Mouse (Mus musculus): ENCODE measurements around the gene Lsm14a. TPM values are rescaled to one million over a fixed set of nuclear protein-coding genes. Genes with fewer than 3 reads are reported as not detected.

Gene Lsm14a
- polyA plus RNA-seq, 1 experiment from 2014 or later: 92.1 TPM

GRCm38 (mm10) chr7:34394636-34395035 is 1.5 kb upstream of the Lsm14a start:
- no peaks in the 10 kb centered on the region for H3K27me3 ChIP-seq (ENCODE audit: insufficient read depth, low read length)

GRCm38 (mm10) chr7:34394091-34394490 is 976 bp upstream of the Lsm14a start:
- WGBS: 77% methylated on average over 2 of the region's 2 CpGs
- Histone ChIP-seq H3K9me3 (ENCODE audit: low read length) (no peaks in the 10 kb centered on the region), H3K4me1 (ENCODE audit: insufficient read depth, low read length) (peaks cover 9% of the 10 kb centered on the region), H3K27me3 (ENCODE audit: insufficient read depth, low read length) (no peaks in the 10 kb centered on the region), H3K36me3 (ENCODE audit: insufficient read depth, low read length) (no peaks in the 10 kb centered on the region), H3K4me3 (ENCODE audit: low read length) (no peak overlapping the region), H3K9ac (replicated peaks; ENCODE audit: low read length) (no peak overlapping the region), H3K27ac (ENCODE audit: low read length) (no peak overlapping the region), H3K4me2 (replicated peaks; ENCODE audit: low read depth, low read length) (no peak overlapping the region)
- ATAC-seq (ENCODE audit: low FRiP score, low TSS enrichment): no peak

More at GRCm38 (mm10) chr7:34394636-34395035, 1.5 kb upstream of the Lsm14a start:
- no peak overlapping the region for H3K9ac ChIP-seq (replicated peaks; ENCODE audit: low read length)
- ATAC-seq (ENCODE audit: low FRiP score, low TSS enrichment): no peak
- H3K27ac ChIP-seq (ENCODE audit: low read length): no peak overlapping the region
- H3K4me3 ChIP-seq (ENCODE audit: low read length): no peak overlapping the region
- peaks cover 9% of the 10 kb centered on the region for H3K4me1 ChIP-seq (ENCODE audit: insufficient read depth, low read length)
- WGBS: 81% methylated on average over 5 of the region's 5 CpGs
- H3K9me3 ChIP-seq (ENCODE audit: low read length): no peaks in the 10 kb centered on the region
- H3K36me3 ChIP-seq (ENCODE audit: insufficient read depth, low read length): no peaks in the 10 kb centered on the region
- H3K4me2 ChIP-seq (replicated peaks; ENCODE audit: low read depth, low read length): no peak overlapping the region

GRCm38 (mm10) chr7:34392335-34392734 is 780 bp downstream of the Lsm14a start:
- no peaks in the 10 kb centered on the region for H3K9me3 ChIP-seq (ENCODE audit: low read length)
- H3K27ac ChIP-seq (ENCODE audit: low read length): no peak overlapping the region
- no peak overlapping the region for H3K9ac ChIP-seq (replicated peaks; ENCODE audit: low read length)
- WGBS: 67% methylated on average over 4 of the region's 4 CpGs
- no peak overlapping the region for H3K4me2 ChIP-seq (replicated peaks; ENCODE audit: low read depth, low read length)
- H3K36me3 ChIP-seq (ENCODE audit: insufficient read depth, low read length): no peaks in the 10 kb centered on the region
- H3K27me3 ChIP-seq (ENCODE audit: insufficient read depth, low read length): no peaks in the 10 kb centered on the region
- H3K4me1 ChIP-seq (ENCODE audit: insufficient read depth, low read length): peaks cover 17% of the 10 kb centered on the region
- no peak for ATAC-seq (ENCODE audit: low FRiP score, low TSS enrichment)
- H3K4me3 ChIP-seq (ENCODE audit: low read length): no peak overlapping the region

GRCm38 (mm10) chr7:34391711-34392110 is 1.4 kb downstream of the Lsm14a start:
- 79% methylated on average over 4 of the region's 4 CpGs for WGBS
- ATAC-seq (ENCODE audit: low FRiP score, low TSS enrichment): no peak
- no peaks in the 10 kb centered on the region for H3K36me3 ChIP-seq (ENCODE audit: insufficient read depth, low read length)

GRCm38 (mm10) chr7:34390834-34391155 is 2.3 kb downstream of the Lsm14a start:
- H3K9ac ChIP-seq (replicated peaks; ENCODE audit: low read length): peak overlapping the region; percentile 100
- no peaks in the 10 kb centered on the region for H3K27me3 ChIP-seq (ENCODE audit: insufficient read depth, low read length)
- H3K27ac ChIP-seq (ENCODE audit: low read length): peak overlapping the region; percentile 99; the same call in 1 of the 2 replicates
- ATAC-seq (ENCODE audit: low FRiP score, low TSS enrichment): no peak
- H3K4me1 ChIP-seq (ENCODE audit: insufficient read depth, low read length): peaks cover 29% of the 10 kb centered on the region
- no peaks in the 10 kb centered on the region for H3K9me3 ChIP-seq (ENCODE audit: low read length)
- H3K4me2 ChIP-seq (replicated peaks; ENCODE audit: low read depth, low read length): peak overlapping the region; percentile 61
- H3K4me3 ChIP-seq (ENCODE audit: low read length): peak overlapping the region; percentile 91; the same call in 1 of the 2 replicates
- no peaks in the 10 kb centered on the region for H3K36me3 ChIP-seq (ENCODE audit: insufficient read depth, low read length)
- WGBS: 35% methylated on average over 7 of the region's 7 CpGs

More at GRCm38 (mm10) chr7:34391711-34392110, 1.4 kb downstream of the Lsm14a start:
- peaks cover 23% of the 10 kb centered on the region for H3K4me1 ChIP-seq (ENCODE audit: insufficient read depth, low read length)
- H3K9me3 ChIP-seq (ENCODE audit: low read length): no peaks in the 10 kb centered on the region
- H3K9ac ChIP-seq (replicated peaks; ENCODE audit: low read length): no peak overlapping the region
- H3K4me2 ChIP-seq (replicated peaks; ENCODE audit: low read depth, low read length): no peak overlapping the region
- no peaks in the 10 kb centered on the region for H3K27me3 ChIP-seq (ENCODE audit: insufficient read depth, low read length)
- H3K4me3 ChIP-seq (ENCODE audit: low read length): no peak overlapping the region
- H3K27ac ChIP-seq (ENCODE audit: low read length): no peak overlapping the region

GRCm38 (mm10) chr7:34390111-34390833 is 2.8 kb downstream of the Lsm14a start:
- H3K27me3 ChIP-seq (ENCODE audit: insufficient read depth, low read length): no peaks in the 10 kb centered on the region
- peak overlapping the region; percentile 100 for H3K9ac ChIP-seq (replicated peaks; ENCODE audit: low read length)
- 5% methylated on average over 18 of the region's 18 CpGs for WGBS
- H3K4me3 ChIP-seq (ENCODE audit: low read length): peak overlapping the region; percentile 91
- H3K4me2 ChIP-seq (replicated peaks; ENCODE audit: low read depth, low read length): peak overlapping the region; percentile 61
- no peaks in the 10 kb centered on the region for H3K36me3 ChIP-seq (ENCODE audit: insufficient read depth, low read length)
- H3K9me3 ChIP-seq (ENCODE audit: low read length): no peaks in the 10 kb centered on the region
- H3K4me1 ChIP-seq (ENCODE audit: insufficient read depth, low read length): peaks cover 32% of the 10 kb centered on the region
- peak; percentile 50; the same call in 1 of the 2 replicates for ATAC-seq (ENCODE audit: low FRiP score, low TSS enrichment)
- peak overlapping the region; percentile 99 for H3K27ac ChIP-seq (ENCODE audit: low read length)

- Histone ChIP-seq H3K9ac (replicated peaks; ENCODE audit: low read length) (peak overlapping the region; percentile 100), H3K27me3 (ENCODE audit: insufficient read depth, low read length) (no peaks in the 10 kb centered on the region), H3K27ac (ENCODE audit: low read length) (peak overlapping the region; percentile 99), H3K4me1 (ENCODE audit: insufficient read depth, low read length) (peaks cover 32% of the 10 kb centered on the region), H3K4me3 (ENCODE audit: low read length) (peak overlapping the region; percentile 91), H3K36me3 (ENCODE audit: insufficient read depth, low read length) (no peaks in the 10 kb centered on the region), H3K4me2 (replicated peaks; ENCODE audit: low read depth, low read length) (peak overlapping the region; percentile 64), H3K9me3 (ENCODE audit: low read length) (no peaks in the 10 kb centered on the region)
- whole genome bisulfite sequencing: 0% methylated on average over 89 of the region's 100 CpGs
- peak; percentile 95 for ATAC-seq (ENCODE audit: low FRiP score, low TSS enrichment)
Observed at GRCm38 (mm10) chr7:34389277-34390085, 3.6 kb downstream of the Lsm14a start.

- H3K27ac ChIP-seq (ENCODE audit: low read length): peak overlapping the region; percentile 99
- no peaks in the 10 kb centered on the region for H3K36me3 ChIP-seq (ENCODE audit: insufficient read depth, low read length)
- H3K9ac ChIP-seq (replicated peaks; ENCODE audit: low read length): peak overlapping the region; percentile 100
- H3K4me3 ChIP-seq (ENCODE audit: low read length): peak overlapping the region; percentile 91
- no peaks in the 10 kb centered on the region for H3K9me3 ChIP-seq (ENCODE audit: low read length)
- peaks cover 32% of the 10 kb centered on the region for H3K4me1 ChIP-seq (ENCODE audit: insufficient read depth, low read length)
- WGBS: under 1% methylated on average over 63 of the region's 64 CpGs
- H3K4me2 ChIP-seq (replicated peaks; ENCODE audit: low read depth, low read length): peak overlapping the region; percentile 64
- H3K27me3 ChIP-seq (ENCODE audit: insufficient read depth, low read length): no peaks in the 10 kb centered on the region
- ATAC-seq (ENCODE audit: low FRiP score, low TSS enrichment): peak; percentile 52; the same call in 1 of the 2 replicates
Observed at GRCm38 (mm10) chr7:34388445-34389276, 4.5 kb downstream of the Lsm14a start.

- Histone ChIP-seq H3K27ac (ENCODE audit: low read length) (peak overlapping the region; percentile 43; the same call in 1 of the 2 replicates), H3K4me1 (ENCODE audit: insufficient read depth, low read length) (peaks cover 32% of the 10 kb centered on the region), H3K9me3 (ENCODE audit: low read length) (no peaks in the 10 kb centered on the region), H3K9ac (replicated peaks; ENCODE audit: low read length) (peak overlapping the region; percentile 100), H3K36me3 (ENCODE audit: insufficient read depth, low read length) (no peaks in the 10 kb centered on the region), H3K4me3 (ENCODE audit: low read length) (peak overlapping the region; percentile 91), H3K4me2 (replicated peaks; ENCODE audit: low read depth, low read length) (peak overlapping the region; percentile 64), H3K27me3 (ENCODE audit: insufficient read depth, low read length) (no peaks in the 10 kb centered on the region)
- under 1% methylated on average over 5 of the region's 5 CpGs for WGBS
- no peak for ATAC-seq (ENCODE audit: low FRiP score, low TSS enrichment)
Observed at GRCm38 (mm10) chr7:34387784-34388444, 5.2 kb downstream of the Lsm14a start.

Data from kidney, embryonic 16.5 days (tissue).